Mouse (Mus musculus) testis, adult 10 weeks (tissue): ENCODE results near the gene Foxl1. TPM values are rescaled to one million over a fixed set of nuclear protein-coding genes. Genes with fewer than 3 reads are reported as not detected.

Experiments
- polyA plus RNA-seq: library from polyadenylated mRNA; stranded (reverse); fragments of 350-450 nt; fragmentation: Illumina TruSeq; extraction: RNeasy Lipid Tissue Mini Kit (QIAGEN cat#74804); gene quantifications from one replicate; pipeline ENCODE4 v1.2.3, GENCODE M21; 2014; ENCODE audit warnings: low read depth, low replicate concordance

Foxl1 gene
- polyA plus RNA-seq: not detected

GRCm38 (mm10) chr8:121127756-121128375, at the start of gene Foxl1:
Gene Foxl1 (plus strand): TSS chr8:121127940.

GRCm38 (mm10) chr8:121084210-121084951, 43.4 kb upstream of the Foxl1 start, which contains the start of gene Foxf1:
Gene Foxf1 (plus strand): TSS chr8:121084386.

GRCm38 (mm10) chr8:121107668-121108656, 19.8 kb upstream of the Foxl1 start, which contains the start of gene Mthfsd:
Gene Mthfsd (minus strand): TSS chr8:121108392.

GRCm38 (mm10) chr8:121115948-121116347, 11.8 kb upstream of the Foxl1 start, which contains the start of gene Foxc2:
Gene Foxc2 (plus strand): TSS chr8:121116171.

Other genes starting within 250 kb of the Foxl1 start
- gene Foxf1, start 43.6 kb upstream of the Foxl1 start, polyA plus RNA-seq: 0.50 TPM
- 5.7 TPM for gene Mthfsd, start 19.5 kb upstream of the Foxl1 start, polyA plus RNA-seq
- gene Foxc2, start 11.8 kb upstream of the Foxl1 start, polyA plus RNA-seq: 0.07 TPM